Mouse (Mus musculus) kidney, adult 2 months (tissue): ENCODE data around the gene Ankrd17. TPM values are rescaled to one million over a fixed set of nuclear protein-coding genes. Genes with fewer than 3 reads are reported as not detected.

ENCODE experiments used
- DNase-seq: peaks from one replicate; pipeline ENCODE4 v3.0.0; 2021
- H3K27ac ChIP-seq: fragments of 200-500 bp; 2 replicates; pipeline ENCODE4 v1.5.1; 2012; ENCODE audit warnings: low read depth, low read length, control low read depth, inconsistent platforms; ENCODE audit not compliant: insufficient read depth
- H3K27me3 ChIP-seq: fragments of 200-500 bp; replicated peaks from 2 replicates; pipeline ENCODE4 v1.6.1; 2012; ENCODE audit warnings: mild to moderate bottlenecking, moderate library complexity, low read length, inconsistent platforms; ENCODE audit not compliant: control insufficient read depth, insufficient read depth
- H3K36me3 ChIP-seq: fragments of 200-500 bp; 2 replicates; pipeline ENCODE4 v1.6.1; 2012; ENCODE audit warnings: mild to moderate bottlenecking, moderate library complexity, low read length, inconsistent platforms; ENCODE audit not compliant: control insufficient read depth, insufficient read depth
- H3K4me1 ChIP-seq: fragments of 200-500 bp; 2 replicates; pipeline ENCODE4 v1.6.1; 2011; ENCODE audit warnings: low read length; ENCODE audit not compliant: control insufficient read depth, insufficient read depth
- H3K4me3 ChIP-seq: fragments of 200-500 bp; 2 replicates; pipeline ENCODE4 v1.5.1; 2011; ENCODE audit warnings: mild to moderate bottlenecking, low read depth, low read length, control low read depth; ENCODE audit not compliant: insufficient read depth
- CTCF ChIP-seq: fragments of 200-500 bp; conservative IDR thresholded peaks from 2 replicates; pipeline ENCODE4 v1.5.1; 2011; ENCODE audit warnings: low read depth, mild to moderate bottlenecking, control low read depth, low read length, moderate library complexity, mixed read lengths; ENCODE audit not compliant: insufficient read depth, insufficient read length
- POLR2A ChIP-seq: fragments of 200-500 bp; IDR thresholded peaks from one replicate; pipeline ENCODE4 v1.6.1; 2011; ENCODE audit warnings: low read depth, low read length, control low read depth
- WGBS: fragments of 180-500 bp; shearing (Covaris S2); methylation state at CpG from one replicate; pipeline ENCODE4 v1.1.7; 2018; 5-methylcytosine and 5-hydroxymethylcytosine counted together
- polyA plus RNA-seq: library from polyadenylated mRNA; depleted of rRNA; stranded (reverse); fragments of >200 nt; gene quantifications from 2 replicates; pipeline ENCODE4 v1.2.3, GENCODE M21; 2012

Gene Ankrd17
- polyA plus RNA-seq, 1 experiment = 27.9 TPM

- Histone ChIP-seq H3K36me3 (no peaks in the 10 kb centered on the region), H3K27ac (no peak overlapping the region), H3K4me1 (no peaks in the 10 kb centered on the region), H3K4me3 (no peak overlapping the region), H3K27me3 (0 out of 2 replicates have a peak, but pooled peaks cover 1% of the 10 kb centered on the region)
- DNase-seq = peak; percentile 49
- WGBS = 20% methylated on average over 1 of the region's 1 CpGs
- TF ChIP-seq POLR2A = no peak
- peak; percentile 65 for TF ChIP-seq CTCF
Observed at GRCm38 (mm10) chr5:90383080-90383479, 16.7 kb upstream of the Ankrd17 start.

- H3K27ac ChIP-seq = no peak overlapping the region
Observed at GRCm38 (mm10) chr5:90381458-90381857, 15.1 kb upstream of the Ankrd17 start.

DNA sequence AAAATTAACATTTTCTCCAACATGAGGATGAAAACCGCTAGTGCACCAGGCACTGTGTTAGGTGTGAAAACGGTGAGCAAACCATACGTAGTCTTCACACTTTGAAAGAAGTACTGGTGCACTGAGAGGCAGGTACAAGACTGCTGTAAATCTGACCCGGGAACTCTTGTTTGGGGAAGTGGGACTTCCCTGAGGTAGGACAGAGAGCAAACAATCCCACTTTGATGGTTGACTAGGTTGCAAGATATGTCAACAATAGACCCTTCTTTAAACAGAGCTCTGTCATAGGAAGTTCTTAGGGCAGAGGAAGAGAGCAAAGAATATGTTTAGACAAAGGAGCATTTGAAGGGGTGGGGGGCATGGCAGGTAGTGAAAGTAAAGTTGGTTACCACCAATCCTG lies 7.3 kb upstream of the Ankrd17 start:
- Histone ChIP-seq H3K27me3 (no peaks in the 10 kb centered on the region), H3K4me3 (no peak overlapping the region), H3K36me3 (no peaks in the 10 kb centered on the region), H3K4me1 (no peaks in the 10 kb centered on the region), H3K27ac (no peak overlapping the region)
- no peak for DNase-seq
- TF ChIP-seq POLR2A (no peak), CTCF (no peak)
- 85% methylated on average over 4 of the region's 4 CpGs for WGBS

More at GRCm38 (mm10) chr5:90381458-90381857, 15.1 kb upstream of the Ankrd17 start:
- Histone ChIP-seq H3K27me3 (0 out of 2 replicates have a peak, but pooled peaks cover 1% of the 10 kb centered on the region), H3K36me3 (no peaks in the 10 kb centered on the region), H3K4me1 (no peaks in the 10 kb centered on the region), H3K4me3 (no peak overlapping the region)
- no peak for DNase-seq
- no peak for TF ChIP-seq POLR2A
- TF ChIP-seq CTCF = no peak
- WGBS = 58% methylated on average over 4 of the region's 4 CpGs

DNA sequence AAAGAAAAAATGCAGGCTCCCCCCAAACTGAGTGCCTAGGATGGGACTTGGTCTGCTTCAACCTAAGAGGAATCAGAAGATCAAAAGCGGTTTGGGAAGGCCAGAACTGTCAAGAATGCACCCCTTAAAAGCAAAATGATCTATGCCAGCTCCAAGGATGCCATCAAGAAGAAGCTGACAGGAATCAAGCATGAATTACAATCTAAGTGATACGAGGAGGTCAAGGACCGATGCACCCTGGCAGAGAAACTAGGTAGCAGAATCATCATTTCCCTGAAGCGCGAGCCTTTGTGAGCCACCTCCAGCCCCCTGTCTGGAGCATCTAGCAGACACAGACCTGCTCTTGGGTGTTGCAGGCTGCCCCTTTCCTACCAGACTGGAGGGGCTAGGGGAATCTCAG lies 4.0 kb upstream of the Ankrd17 start:
- Histone ChIP-seq H3K27ac (no peak overlapping the region), H3K4me1 (no peaks in the 10 kb centered on the region), H3K4me3 (no peak overlapping the region), H3K27me3 (no peaks in the 10 kb centered on the region), H3K36me3 (no peaks in the 10 kb centered on the region)
- 85% methylated on average over 5 of the region's 5 CpGs for WGBS
- TF ChIP-seq CTCF (no peak), POLR2A (no peak)
- no peak for DNase-seq

GRCm38 (mm10) chr5:90367067-90367303 lies 608 bp upstream of the Ankrd17 start, which contains the start of gene Gm9958:
Gene Gm9958 (plus strand): TSS chr5:90367204.
- no peak for DNase-seq
- H3K27ac ChIP-seq = peak within 1 kb of the TSS; percentile 100
- H3K4me3 ChIP-seq = peak within 1 kb of the TSS; percentile 66
- no peaks in the 10 kb centered on the region for H3K27me3 ChIP-seq
- H3K36me3 ChIP-seq = no peaks in the 10 kb centered on the region; the same call in 1 of the 2 replicates
- TF ChIP-seq CTCF = no peak
- no peak for TF ChIP-seq POLR2A
- 1% methylated on average over 7 of the region's 7 CpGs for WGBS
- 0 out of 2 replicates have a peak, but pooled peaks cover 3% of the 10 kb centered on the region for H3K4me1 ChIP-seq

DNA sequence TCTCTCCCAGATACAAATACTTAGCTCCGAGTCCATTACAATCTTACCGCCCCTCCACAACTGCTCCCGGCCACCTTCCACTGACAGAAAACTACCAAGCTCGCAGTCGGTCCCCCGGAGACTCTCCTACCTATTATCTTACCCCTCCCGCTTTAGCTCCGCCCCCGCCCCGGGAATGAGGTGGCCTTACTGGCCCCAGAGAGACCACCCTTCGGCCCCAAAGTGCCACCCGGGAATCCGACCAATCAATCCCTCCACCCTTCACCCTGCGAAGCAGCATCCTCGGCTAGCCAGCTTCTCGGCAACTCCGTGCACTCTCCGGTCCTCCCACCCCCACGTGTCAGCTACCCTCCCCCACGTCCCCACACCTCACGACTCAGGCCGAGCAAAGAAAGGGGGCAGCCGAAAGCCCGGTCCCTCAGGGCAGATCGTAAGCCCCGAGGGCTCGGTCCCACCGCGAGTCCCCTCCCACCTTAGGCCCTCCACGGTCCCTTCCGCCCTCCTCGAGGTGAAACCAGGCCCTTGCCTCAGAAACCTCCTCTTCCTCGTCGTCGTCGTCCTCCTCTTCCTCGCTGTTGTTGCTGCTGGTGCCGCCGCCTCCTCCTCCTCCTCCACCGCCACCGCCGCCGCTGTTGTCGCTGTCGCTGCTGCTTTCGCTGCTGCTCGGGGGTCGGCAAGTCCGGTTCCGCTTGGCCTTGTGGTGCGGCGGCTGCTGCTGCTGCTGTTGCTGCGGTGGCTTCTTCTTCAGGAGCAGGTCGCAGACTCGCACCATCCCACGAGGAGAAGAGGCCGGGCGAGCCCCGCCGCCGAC lies 1.0 kb downstream of the Ankrd17 start:
- Histone ChIP-seq H3K27ac (peak overlapping the region; percentile 72), H3K4me1 (0 out of 2 replicates have a peak, but pooled peaks cover 3% of the 10 kb centered on the region), H3K4me3 (peak overlapping the region; percentile 66), H3K36me3 (no peaks in the 10 kb centered on the region; the same call in 1 of the 2 replicates), H3K27me3 (no peaks in the 10 kb centered on the region)
- TF ChIP-seq POLR2A = no peak
- no peak for TF ChIP-seq CTCF
- DNase-seq = peak; percentile 57
- under 1% methylated on average over 54 of the region's 61 CpGs for WGBS

- peak overlapping the region; percentile 66; the same call in 1 of the 2 replicates for H3K4me3 ChIP-seq
- under 1% methylated on average over 6 of the region's 6 CpGs for WGBS
- H3K27ac ChIP-seq = peak overlapping the region; percentile 72; the same call in 1 of the 2 replicates
Observed at GRCm38 (mm10) chr5:90364526-90364925, 1.9 kb downstream of the Ankrd17 start.

More at GRCm38 (mm10) chr5:90364526-90364925, 1.9 kb downstream of the Ankrd17 start:
- H3K4me1 ChIP-seq = 0 out of 2 replicates have a peak, but pooled peaks cover 3% of the 10 kb centered on the region
- no peaks in the 10 kb centered on the region; the same call in 1 of the 2 replicates for H3K36me3 ChIP-seq
- TF ChIP-seq CTCF = no peak
- no peak for TF ChIP-seq POLR2A
- no peaks in the 10 kb centered on the region for H3K27me3 ChIP-seq
- DNase-seq = peak; percentile 91
